Mouse (Mus musculus): ENCODE data around the gene Git2.

GRCm38 (mm10) chr5:114797253-114797652 lies 21.9 kb upstream of the Git2 start:
- TF ChIP-seq CTCF (IDR thresholded peaks at IDR 0.05; ENCODE audit: low read depth, low read length) (no peak), EP300 (IDR thresholded peaks at IDR 0.05; ENCODE audit: insufficient read depth, low read depth, low read length) (no peak), POLR2A (IDR thresholded peaks at IDR 0.05; ENCODE audit: insufficient read depth, low read length) (no peak)

Measured in ES-Bruce4 (cell line).